Mouse (Mus musculus) bone marrow, adult 2 months (tissue): ENCODE measurements around the gene Tescl. TPM values are rescaled to one million over a fixed set of nuclear protein-coding genes. Genes with fewer than 3 reads are reported as not detected.

Experiments
- H3K27ac ChIP-seq: fragments of 200-500 bp; 2 replicates; pipeline ENCODE4 v1.5.1; 2012; ENCODE audit warnings: low read depth, mild to moderate bottlenecking, control low read depth, inconsistent platforms, low read length; ENCODE audit not compliant: control insufficient read depth, poor library complexity, insufficient read depth
- H3K4me1 ChIP-seq: fragments of 200-500 bp; 2 replicates; pipeline ENCODE4 v1.6.1; 2011; ENCODE audit warnings: low read length; ENCODE audit not compliant: control insufficient read depth, insufficient read depth
- H3K4me3 ChIP-seq: fragments of 200-500 bp; replicated peaks from 2 replicates; pipeline ENCODE3; 2011; ENCODE audit warnings: mild to moderate bottlenecking, low read depth, low read length, control low read depth; ENCODE audit not compliant: control insufficient read depth
- CTCF ChIP-seq: fragments of 200-500 bp; IDR thresholded peaks from 2 replicates; pipeline ENCODE4 v1.5.1; 2011; ENCODE audit warnings: low read length, control low read depth; ENCODE audit not compliant: control insufficient read depth, insufficient read depth
- POLR2A ChIP-seq: fragments of 200-500 bp; IDR thresholded peaks from 2 replicates; pipeline ENCODE4 v1.6.1; 2011; ENCODE audit warnings: low read depth, mild to moderate bottlenecking, control low read depth, low read length, borderline replicate concordance; ENCODE audit not compliant: control insufficient read depth
- WGBS: fragments of 180-500 bp; shearing (Covaris S2); methylation state at CpG from one replicate; pipeline ENCODE4 v1.1.7; 2018; 5-methylcytosine and 5-hydroxymethylcytosine counted together
- polyA plus RNA-seq: library from polyadenylated mRNA; stranded (reverse); fragments of >200 nt; gene quantifications from 2 replicates; pipeline ENCODE4 v1.2.4, GENCODE M21; 2011; ENCODE audit warnings: low replicate concordance; ENCODE audit not compliant: missing spikeins, insufficient read depth, insufficient read length

Tescl gene
- polyA plus RNA-seq, 1 experiment: not detected

DNA sequence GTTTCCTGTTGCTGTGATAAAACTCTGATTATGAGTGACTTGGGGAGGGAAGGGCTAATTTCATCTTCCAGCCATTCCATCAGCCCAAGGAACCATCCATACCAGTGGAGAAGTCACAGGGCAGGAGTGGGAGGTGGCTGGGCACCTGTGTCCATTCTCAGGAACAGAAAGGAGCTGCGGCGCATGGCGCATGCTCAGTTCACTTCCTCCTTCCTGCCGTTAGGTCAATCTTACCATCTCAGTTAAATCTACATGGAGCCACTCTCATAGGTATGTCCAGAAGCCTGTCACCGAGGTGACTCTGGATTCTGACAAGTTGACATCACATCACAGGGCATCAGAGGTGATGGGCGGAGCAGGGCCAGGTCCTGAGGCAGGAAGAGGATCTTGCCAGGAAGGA, 21.9 kb upstream of the Tescl start:
- Histone ChIP-seq H3K4me3 (no peak overlapping the region), H3K27ac (no peak overlapping the region), H3K4me1 (no peaks in the 10 kb centered on the region)
- no peak for TF ChIP-seq POLR2A
- no peak for TF ChIP-seq CTCF
- WGBS: 63% methylated on average over 6 of the region's 6 CpGs

DNA sequence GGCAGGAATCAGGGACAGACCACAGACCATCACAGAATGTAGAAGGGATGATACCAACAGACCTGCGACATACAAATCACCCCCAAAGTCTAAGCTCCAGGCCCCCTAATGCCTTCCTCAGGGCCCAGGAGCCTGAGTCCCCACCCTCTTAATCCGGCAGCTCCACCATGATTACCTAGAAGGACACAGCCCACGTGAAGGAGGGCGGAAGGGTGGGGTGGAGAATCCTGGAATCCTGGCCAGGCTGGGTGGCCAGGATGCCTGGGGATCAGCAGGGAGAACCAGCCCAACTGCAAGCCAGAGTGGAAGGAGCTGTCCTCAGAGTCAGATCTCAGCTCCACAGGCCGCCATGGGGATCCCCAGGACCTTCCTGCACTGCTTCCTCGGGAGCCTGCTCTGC, 15.2 kb upstream of the Tescl start, which contains the start of gene Lypd5:
Gene Lypd5 (plus strand): TSS at position 301 of the 400 bp plus-strand sequence.
- WGBS: 49% methylated on average over 6 of the region's 6 CpGs
- TF ChIP-seq CTCF: no peak
- no peak for TF ChIP-seq POLR2A
- Histone ChIP-seq H3K4me1 (no peaks in the 10 kb centered on the region), H3K4me3 (no peak within 1 kb of the TSS), H3K27ac (no peak within 1 kb of the TSS)

DNA sequence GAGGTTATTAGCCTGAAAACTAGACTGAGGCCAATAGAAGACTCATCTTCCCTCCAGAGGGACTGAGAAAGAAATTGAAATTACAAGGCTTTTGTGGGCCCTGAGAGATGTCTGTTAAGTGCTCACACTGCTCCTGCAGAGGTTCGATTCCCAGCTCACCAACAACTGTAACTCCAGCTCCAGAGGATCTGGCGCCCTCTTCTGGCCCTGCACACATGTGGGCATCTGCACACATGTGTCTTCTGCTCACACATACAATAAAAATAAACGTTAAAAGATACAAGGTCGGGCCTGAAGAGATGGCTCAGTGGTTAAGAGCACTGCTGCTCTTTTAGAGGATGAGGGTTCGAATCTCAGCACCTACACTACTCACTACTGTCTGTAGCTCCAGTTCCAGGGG, 12.7 kb upstream of the Tescl start:
- Histone ChIP-seq H3K4me1 (no peaks in the 10 kb centered on the region; the same call in 1 of the 2 replicates), H3K27ac (no peak overlapping the region), H3K4me3 (no peak overlapping the region)
- 60% methylated on average over 5 of the region's 5 CpGs for WGBS
- peak; percentile 33; the same call in 1 of the 2 replicates for TF ChIP-seq CTCF
- TF ChIP-seq POLR2A: no peak

DNA sequence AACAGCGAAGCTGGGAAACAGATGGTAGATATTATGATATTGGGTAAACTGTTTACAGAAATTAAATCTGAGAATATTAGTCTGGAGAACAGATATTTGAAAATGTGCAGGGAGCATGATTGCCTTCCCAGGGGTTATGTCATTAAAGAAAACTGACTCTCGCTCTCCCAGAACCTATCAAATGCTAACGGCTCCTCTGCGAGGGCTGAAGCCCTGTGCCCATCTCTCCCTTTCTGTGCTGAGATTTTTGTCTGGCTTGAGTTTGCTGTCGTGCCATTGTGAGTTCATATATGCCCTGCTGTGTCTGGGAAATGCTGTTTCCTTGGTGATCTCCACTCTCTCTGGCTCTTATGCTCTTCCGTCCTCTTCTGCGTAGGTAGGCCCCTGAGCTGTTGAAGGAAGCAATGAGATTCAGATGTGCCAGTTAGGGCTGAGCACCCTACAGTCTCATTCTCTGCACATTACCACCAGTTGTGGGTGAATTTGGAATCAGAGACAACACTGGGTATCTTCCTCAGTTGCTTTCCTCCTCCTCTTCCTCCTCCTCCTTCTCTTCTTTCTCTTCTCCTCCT, 10.1 kb upstream of the Tescl start:
- Histone ChIP-seq H3K4me1 (peaks cover 1% of the 10 kb centered on the region; the same call in 1 of the 2 replicates), H3K4me3 (no peak overlapping the region), H3K27ac (no peak overlapping the region)
- WGBS: 80% methylated on average over 7 of the region's 7 CpGs
- no peak for TF ChIP-seq POLR2A
- no peak for TF ChIP-seq CTCF

DNA sequence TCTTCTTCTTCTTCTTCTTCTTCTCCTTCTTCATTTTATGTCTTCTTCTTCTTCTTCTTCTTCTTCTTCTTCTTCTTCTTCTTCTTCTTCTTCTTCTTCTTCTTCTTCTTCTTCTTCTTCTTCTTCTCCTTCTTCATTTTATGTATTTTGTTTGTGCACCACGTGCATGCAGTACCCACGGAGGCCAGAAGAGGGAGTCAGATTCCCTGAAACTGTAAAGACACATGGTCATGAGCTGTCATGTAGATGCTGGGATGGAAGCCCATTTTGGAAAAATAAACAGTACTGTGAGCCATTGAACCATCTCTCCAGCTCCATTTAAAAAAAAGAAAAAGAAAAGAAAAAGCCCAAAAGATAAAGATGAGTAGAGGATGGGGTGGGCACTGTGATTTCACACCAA, 4.5 kb upstream of the Tescl start:
- WGBS: 49% methylated on average over 2 of the region's 2 CpGs
- Histone ChIP-seq H3K4me3 (no peak overlapping the region), H3K27ac (no peak overlapping the region), H3K4me1 (peaks cover 1% of the 10 kb centered on the region; the same call in 1 of the 2 replicates)
- TF ChIP-seq POLR2A (no peak), CTCF (no peak)

DNA sequence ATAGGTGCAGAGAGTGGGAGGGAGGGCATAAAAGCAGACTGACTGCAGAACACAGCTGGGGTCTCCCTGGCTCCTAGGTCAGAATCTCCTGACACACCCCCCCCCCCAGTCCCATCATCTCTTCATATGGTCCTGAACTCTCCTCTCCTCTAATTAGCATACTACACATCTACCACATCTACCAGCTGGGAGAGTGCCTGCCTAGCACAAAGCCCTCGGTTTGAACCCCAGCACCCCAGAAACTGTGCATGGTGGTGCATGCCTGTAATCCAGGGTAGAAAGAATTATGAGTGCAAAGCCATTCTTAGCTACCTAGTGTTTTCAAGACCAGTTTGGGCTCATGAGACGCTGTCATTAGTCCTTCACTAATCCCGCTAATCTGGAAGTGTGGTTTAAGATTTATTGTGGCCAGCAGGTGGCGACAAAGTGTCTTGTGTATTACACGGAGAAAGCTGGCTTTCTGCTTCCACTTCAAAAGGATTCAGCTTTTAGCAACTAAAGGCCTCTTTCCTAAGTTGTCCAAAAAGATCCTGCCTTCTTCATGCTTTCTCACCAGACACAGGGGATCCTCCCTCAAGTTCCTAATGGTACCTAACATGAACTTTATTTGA, 2.1 kb upstream of the Tescl start:
- 8% methylated on average over 5 of the region's 5 CpGs for WGBS
- no peak overlapping the region for H3K4me3 ChIP-seq
- no peak overlapping the region for H3K27ac ChIP-seq
- peaks cover under 1% of the 10 kb centered on the region; the same call in 1 of the 2 replicates for H3K4me1 ChIP-seq
- TF ChIP-seq CTCF (no peak), POLR2A (no peak)

DNA sequence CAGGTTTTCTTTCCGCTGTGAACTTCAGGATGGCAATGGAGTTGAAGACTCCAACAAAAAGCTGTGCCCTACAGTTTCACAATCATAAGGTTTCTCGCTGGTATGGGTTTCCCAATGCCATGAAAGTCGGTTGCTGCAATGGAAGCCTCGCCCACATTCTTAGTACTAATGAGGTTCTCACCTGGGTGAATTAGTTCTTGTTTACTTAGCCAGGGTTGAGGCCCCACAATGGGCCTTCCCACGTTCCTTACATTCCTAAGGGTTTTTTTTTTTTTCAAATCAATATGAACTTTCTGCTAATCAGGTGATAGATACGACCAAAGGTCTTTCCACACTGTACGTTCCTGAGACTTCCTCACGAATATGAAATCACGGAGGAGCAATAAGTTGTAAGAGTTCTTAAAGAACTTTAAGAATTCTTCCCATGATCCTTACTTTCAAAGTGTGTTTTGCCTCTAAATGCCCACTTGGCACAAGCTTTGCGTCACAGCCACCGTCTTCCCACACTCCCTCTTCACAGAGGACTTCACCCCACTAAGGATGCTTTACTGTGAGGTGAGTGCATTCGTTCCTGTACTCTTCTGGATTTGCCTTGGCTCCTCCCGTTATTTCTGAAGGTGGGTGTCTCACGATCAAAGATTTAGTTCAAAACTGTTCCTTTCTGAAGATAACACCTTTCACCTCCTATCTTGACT, 6.3 kb downstream of the Tescl start:
- no peak overlapping the region for H3K4me3 ChIP-seq
- TF ChIP-seq POLR2A (no peak), CTCF (no peak)
- WGBS: 66% methylated on average over 14 of the region's 14 CpGs
- peaks cover 5% of the 10 kb centered on the region for H3K4me1 ChIP-seq
- no peak overlapping the region for H3K27ac ChIP-seq

DNA sequence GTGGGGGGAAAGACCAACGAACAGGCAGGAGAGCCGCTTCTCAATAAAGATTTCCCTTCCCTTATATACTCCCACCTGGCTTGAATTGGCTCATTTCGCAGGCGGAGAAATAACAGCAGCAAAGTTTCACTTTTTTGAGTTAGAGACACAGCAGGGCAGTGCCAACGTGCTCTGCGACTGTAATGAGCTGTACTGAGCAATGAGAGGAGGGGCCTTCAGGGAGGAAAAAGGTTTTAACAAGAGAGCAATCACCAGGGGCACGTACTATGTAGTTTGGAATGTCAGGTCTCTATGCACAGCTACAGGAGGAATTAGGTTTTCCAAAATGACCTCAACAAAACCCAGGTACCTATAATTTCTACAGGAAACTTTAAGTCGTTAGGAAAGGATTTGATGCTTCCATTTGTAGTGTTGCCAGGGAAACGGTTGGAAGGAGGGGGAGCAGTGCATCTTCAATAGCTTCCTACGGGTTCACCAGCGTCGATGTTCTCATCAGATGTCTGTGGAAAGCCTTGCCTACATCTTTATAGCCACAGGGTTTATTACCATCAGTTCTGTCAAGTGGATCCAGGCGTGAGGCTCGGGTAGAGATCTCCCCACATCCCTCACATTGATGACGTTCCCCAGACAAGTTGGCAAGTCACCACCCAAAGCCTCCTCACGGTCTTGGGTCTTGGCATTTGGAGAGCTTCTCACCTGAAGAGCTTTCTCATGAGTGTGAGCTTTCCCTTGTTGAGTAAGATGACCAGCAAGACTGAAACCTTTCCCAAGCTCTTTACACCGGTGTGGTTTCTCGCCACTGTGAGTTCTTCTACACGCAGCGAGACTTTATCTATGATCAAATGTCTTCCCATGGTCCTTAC, 7.2 kb downstream of the Tescl start:
- H3K4me3 ChIP-seq: no peak overlapping the region
- WGBS: 52% methylated on average over 20 of the region's 20 CpGs
- H3K27ac ChIP-seq: no peak overlapping the region
- TF ChIP-seq POLR2A: no peak
- TF ChIP-seq CTCF: no peak
- peaks cover 5% of the 10 kb centered on the region for H3K4me1 ChIP-seq
